Mouse (Mus musculus) stomach, adult 2 months (tissue): ENCODE results near the gene Lrch2. TPM values are rescaled to one million over a fixed set of nuclear protein-coding genes. Genes with fewer than 3 reads are reported as not detected.

Source experiments
- polyA plus RNA-seq: library from polyadenylated mRNA; depleted of rRNA; stranded (reverse); fragments of >200 nt; gene quantifications from 2 replicates; pipeline ENCODE4 v1.2.3, GENCODE M21; 2012; rRNA removed

Gene Lrch2
- 0.10 and 0.12 TPM in 2 replicates for polyA plus RNA-seq

DNA sequence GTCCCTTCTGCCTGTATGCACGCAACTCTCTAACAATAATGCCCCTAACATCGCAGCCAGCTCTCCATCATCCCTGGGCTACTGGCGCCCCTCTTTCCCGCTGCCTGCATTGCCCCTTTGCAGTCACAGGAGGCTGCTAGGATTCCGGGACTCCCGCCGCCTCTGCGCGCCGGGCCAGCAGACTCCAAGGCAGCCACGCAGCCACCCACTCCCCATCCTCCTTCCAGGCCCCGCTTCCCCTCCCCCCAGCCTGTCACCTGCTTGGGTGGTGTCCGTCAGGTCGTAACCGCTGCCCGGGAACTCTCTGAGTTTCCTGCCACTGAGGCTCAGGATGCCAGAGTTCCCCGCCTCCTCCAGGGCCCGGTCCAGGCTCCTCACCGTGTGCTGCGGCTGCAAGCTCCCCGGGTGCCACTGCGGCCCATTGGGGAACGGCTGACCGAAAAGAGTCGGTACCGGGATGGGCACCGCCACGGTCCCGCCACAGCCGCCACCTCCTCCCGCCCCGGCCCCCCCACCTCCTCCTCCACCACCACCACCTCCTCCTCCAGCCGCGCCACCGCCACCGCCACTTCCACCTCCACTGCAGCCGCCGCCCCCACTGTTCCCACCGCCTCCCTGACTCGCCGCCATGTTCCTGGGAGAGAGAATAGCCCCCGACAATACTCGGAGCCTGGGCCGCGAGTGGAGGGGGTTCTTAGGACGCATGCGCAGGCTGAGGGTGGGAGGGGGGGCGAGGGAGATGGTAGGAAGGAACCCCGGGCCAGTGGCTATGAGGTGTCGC, at the start of gene Lrch2:
Lrch2 (minus strand) TSS at position 661 of the 781 bp plus-strand sequence.

DNA sequence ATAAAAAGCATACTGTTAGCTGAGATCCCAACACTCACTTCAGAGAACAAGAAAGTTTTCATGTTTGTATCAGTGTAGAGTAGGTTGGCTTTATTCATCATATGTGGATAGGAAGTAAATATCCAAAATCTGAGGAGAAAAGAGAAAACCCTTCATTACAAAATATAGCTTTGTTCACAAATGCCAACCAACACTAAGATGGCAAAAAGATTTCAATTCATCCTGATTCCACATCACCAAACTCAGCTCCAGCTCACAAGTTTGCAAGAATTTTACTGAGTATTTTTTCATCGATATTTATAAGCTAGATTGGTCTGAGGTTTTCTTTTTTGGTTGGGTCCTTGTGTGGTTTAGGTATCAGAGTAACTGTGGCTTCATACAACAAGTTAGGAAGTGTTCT, 100.3 kb downstream of the Lrch2 start, which contains the start of gene Vmn1r239-ps:
Vmn1r239-ps (minus strand) TSS at position 101 of the 400 bp plus-strand sequence.

DNA sequence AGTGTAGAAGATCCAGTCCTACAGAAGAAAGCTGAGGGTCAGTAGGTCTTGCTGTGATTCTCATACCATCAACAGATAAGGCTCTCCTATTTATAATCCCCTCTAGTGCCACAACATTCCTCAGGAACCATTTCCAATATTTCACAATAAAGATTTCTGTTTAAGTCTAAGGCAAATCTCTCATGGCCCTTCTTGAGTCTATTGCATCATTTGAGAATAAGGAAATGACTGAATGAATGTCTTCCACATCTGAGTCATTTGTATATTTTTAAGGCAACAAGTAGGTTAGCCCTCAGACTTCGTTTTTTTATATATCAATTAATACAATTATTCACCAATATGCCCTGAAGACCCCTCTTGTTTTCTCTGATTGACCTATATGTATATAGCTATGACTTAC, 124.8 kb downstream of the Lrch2 start, which contains the start of gene Il13ra2:
Il13ra2 (minus strand) TSS at position 64 of the 400 bp plus-strand sequence.

Other genes with a start within 250 kb of the Lrch2 start
- not detected in 2 replicates for gene Il13ra2, start 124.9 kb downstream of the Lrch2 start, polyA plus RNA-seq
- gene Vmn1r239-ps, start 100.4 kb downstream of the Lrch2 start, polyA plus RNA-seq: not detected in 2 replicates
- not detected in 2 replicates for gene Gm15128, start 211.9 kb upstream of the Lrch2 start, polyA plus RNA-seq